Mouse (Mus musculus): Measurements from ENCODE around the gene Nmt1.

Nmt1 gene

GRCm38 (mm10) chr11:103005254-103005981 is 22.6 kb upstream of the Nmt1 start:
- DNase-seq (ENCODE audit: low spot score in 2 of 2), result no peak

- DNase-seq (ENCODE audit: low spot score in 2 of 2), result no peak
Measured at GRCm38 (mm10) chr11:103006286-103007000, 21.5 kb upstream of the Nmt1 start.

GRCm38 (mm10) chr11:103007001-103007340 is 21.0 kb upstream of the Nmt1 start:
- DNase-seq (ENCODE audit: low spot score in 2 of 2), result no peak

GRCm38 (mm10) chr11:103008558-103008957 is 19.4 kb upstream of the Nmt1 start:
- no peak for DNase-seq (ENCODE audit: low spot score in 2 of 2)

- DNase-seq (ENCODE audit: low spot score in 2 of 2), result no peak
Measured at GRCm38 (mm10) chr11:103009208-103009607, 18.8 kb upstream of the Nmt1 start.

- no peak for DNase-seq (ENCODE audit: low spot score in 2 of 2)
Measured at GRCm38 (mm10) chr11:103010454-103011205, 17.4 kb upstream of the Nmt1 start.

GRCm38 (mm10) chr11:103011206-103011497 is 16.8 kb upstream of the Nmt1 start:
- no peak for DNase-seq (ENCODE audit: low spot score in 2 of 2)

- DNase-seq (ENCODE audit: low spot score in 2 of 2), result no peak
Measured at GRCm38 (mm10) chr11:103015881-103016825, 11.8 kb upstream of the Nmt1 start.

- peak; percentile 94 for DNase-seq (ENCODE audit: low spot score in 2 of 2)
Measured at GRCm38 (mm10) chr11:103016930-103017329, 11.1 kb upstream of the Nmt1 start.

- DNase-seq (ENCODE audit: low spot score in 2 of 2), result no peak
Measured at GRCm38 (mm10) chr11:103017661-103018060, 10.3 kb upstream of the Nmt1 start.

GRCm38 (mm10) chr11:103018860-103019259 is 9.1 kb upstream of the Nmt1 start:
- DNase-seq (ENCODE audit: low spot score in 2 of 2), result no peak

- no peak for DNase-seq (ENCODE audit: low spot score in 2 of 2)
Measured at GRCm38 (mm10) chr11:103019325-103019724, 8.7 kb upstream of the Nmt1 start.

- DNase-seq (ENCODE audit: low spot score in 2 of 2), result no peak
Measured at GRCm38 (mm10) chr11:103020713-103021335, 7.2 kb upstream of the Nmt1 start.

GRCm38 (mm10) chr11:103023974-103024373 is 4.0 kb upstream of the Nmt1 start:
- DNase-seq (ENCODE audit: low spot score in 2 of 2), result no peak

- no peak for DNase-seq (ENCODE audit: low spot score in 2 of 2)
Measured at GRCm38 (mm10) chr11:103026901-103027300, 1.1 kb upstream of the Nmt1 start.

- DNase-seq (ENCODE audit: low spot score in 2 of 2), result no peak
Measured at GRCm38 (mm10) chr11:103027570-103028175, 317 bp upstream of the Nmt1 start.

GRCm38 (mm10) chr11:103033030-103033429 is 5.0 kb downstream of the Nmt1 start:
- peak; percentile 58 to 75 for DNase-seq (ENCODE audit: low spot score in 2 of 2)

- DNase-seq (ENCODE audit: low spot score in 2 of 2), result peak in 1 of 2 experiments; percentile 68
Measured at GRCm38 (mm10) chr11:103035007-103035406, 7.0 kb downstream of the Nmt1 start.

- DNase-seq (ENCODE audit: low spot score in 2 of 2), result no peak
Measured at GRCm38 (mm10) chr11:103036881-103037465, 9.0 kb downstream of the Nmt1 start.

- peak; percentile 60 to 68 for DNase-seq (ENCODE audit: low spot score in 2 of 2)
Measured at GRCm38 (mm10) chr11:103038037-103038436, 10.0 kb downstream of the Nmt1 start.

Data from right cerebral cortex, postnatal 36 days (tissue).